Mouse (Mus musculus) hindbrain, embryonic 15.5 days (tissue): ENCODE measurements around the gene Lcmt1. TPM values are rescaled to one million over a fixed set of nuclear protein-coding genes. Genes with fewer than 3 reads are reported as not detected.

ENCODE experiments used
- polyA plus RNA-seq: library from polyadenylated mRNA; unstranded; fragments of >200 nt; fragmentation: Nextera tagmentation; extraction: Ambion mirVana; gene quantifications from 2 replicates; pipeline ENCODE4 v1.2.1, GENCODE M21; 2015

Lcmt1 gene
- polyA plus RNA-seq, 1 experiment from 2014 or later = 99.8 TPM

Other genes with a start within 250 kb of the Lcmt1 start
- 47.4 and 49.2 TPM in 2 replicates for gene Tnrc6a, start 245.9 kb upstream of the Lcmt1 start, polyA plus RNA-seq
- 0.38 and 0.72 TPM in 2 replicates for gene Slc5a11, start 155.0 kb upstream of the Lcmt1 start, polyA plus RNA-seq
- 10.2 and 11.3 TPM in 2 replicates for gene Arhgap17, start 131 bp downstream of the Lcmt1 start, polyA plus RNA-seq
- gene Aqp8, start 92.5 kb downstream of the Lcmt1 start, polyA plus RNA-seq = not detected in 2 replicates
- gene Zkscan2, start 130.7 kb downstream of the Lcmt1 start, polyA plus RNA-seq = 11.4 and 12.6 TPM in 2 replicates